Mouse (Mus musculus) neural tube, embryonic 15.5 days (tissue): ENCODE measurements around the gene Idnk. TPM values are rescaled to one million over a fixed set of nuclear protein-coding genes. Genes with fewer than 3 reads are reported as not detected.

ENCODE experiments used
- ATAC-seq: fragments of 200-750 bp; cut with Nextera tagmentation; 2 replicates; pipeline ENCODE4 v1.8.0; 2017; ENCODE audit warnings: mild to moderate bottlenecking, moderate TSS enrichment, moderate library complexity; ENCODE audit not compliant: low FRiP score
- H3K27ac ChIP-seq: fragments of 300-500 bp; sonication (generic); replicated peaks from 2 replicates; pipeline ENCODE4 v1.5.1; 2015; ENCODE audit warnings: mild to moderate bottlenecking, inconsistent platforms
- H3K27me3 ChIP-seq: fragments of 300-500 bp; sonication (generic); replicated peaks from 2 replicates; pipeline ENCODE4 v1.6.1; 2015; ENCODE audit warnings: inconsistent platforms
- H3K36me3 ChIP-seq: fragments of 300-500 bp; sonication (generic); 2 replicates; pipeline ENCODE4 v1.6.1; 2015; ENCODE audit warnings: inconsistent platforms
- H3K4me1 ChIP-seq: fragments of 300-500 bp; sonication (generic); 2 replicates; pipeline ENCODE4 v1.6.1; 2015; ENCODE audit warnings: inconsistent platforms
- H3K4me2 ChIP-seq: fragments of 300-500 bp; sonication (generic); 2 replicates; pipeline ENCODE4 v1.6.1; 2015; ENCODE audit warnings: inconsistent platforms, mild to moderate bottlenecking, moderate library complexity
- H3K4me3 ChIP-seq: fragments of 300-500 bp; sonication (generic); replicated peaks from 2 replicates; pipeline ENCODE4 v1.5.1; 2015; ENCODE audit warnings: mild to moderate bottlenecking, inconsistent platforms
- H3K9ac ChIP-seq: fragments of 300-500 bp; sonication (generic); replicated peaks from 2 replicates; pipeline ENCODE4 v1.6.1; 2015; ENCODE audit warnings: mild to moderate bottlenecking, inconsistent platforms
- H3K9me3 ChIP-seq: fragments of 300-500 bp; sonication (generic); replicated peaks from 2 replicates; pipeline ENCODE4 v1.6.1; 2016; ENCODE audit warnings: inconsistent platforms
- WGBS: fragments of 180-500 bp; shearing (Covaris S2); methylation state at CpG from one replicate; pipeline ENCODE4 v1.1.7; 2015; ENCODE audit warnings: mixed read lengths; 5-methylcytosine and 5-hydroxymethylcytosine counted together
- polyA plus RNA-seq: library from polyadenylated mRNA; unstranded; fragments of >200 nt; fragmentation: Nextera tagmentation; extraction: Ambion mirVana; gene quantifications from 2 replicates; pipeline ENCODE4 v1.2.1, GENCODE M21; 2015

Gene Idnk
- polyA plus RNA-seq, 1 experiment from 2014 or later = 64.6 TPM

DNA sequence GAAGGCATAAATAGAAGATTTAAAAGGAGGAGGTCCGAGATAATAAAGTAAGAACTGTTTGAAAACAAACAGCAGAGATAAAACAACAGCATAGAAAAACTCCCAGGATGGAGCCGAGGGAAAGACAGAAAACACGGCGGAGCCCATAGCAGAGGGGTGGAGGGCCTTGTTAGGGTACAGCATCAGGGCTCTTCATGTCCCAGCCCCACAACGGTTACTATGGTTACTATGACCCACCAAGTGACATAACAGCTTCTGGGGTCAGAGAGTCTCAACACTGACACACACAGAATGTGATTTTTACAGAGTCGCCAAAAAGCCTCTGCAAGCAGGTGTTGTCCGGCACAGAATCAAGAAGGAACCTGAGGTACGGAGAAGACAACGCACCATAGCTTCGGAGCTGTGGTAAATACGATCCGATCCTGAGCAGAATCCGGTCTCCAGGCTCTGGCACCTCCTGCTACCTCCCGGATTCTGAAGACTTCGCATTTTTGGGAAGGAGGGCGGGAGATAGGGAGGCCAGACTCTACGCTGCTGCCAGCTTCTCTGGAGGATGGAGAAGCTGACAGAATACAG lies 9.1 kb upstream of the Idnk start:
- peak overlapping the region; percentile 62 for H3K27ac ChIP-seq
- under 1% methylated on average over 17 of the region's 17 CpGs for WGBS
- ATAC-seq = peak; percentile 93

GRCm38 (mm10) chr13:58149033-58149558 lies 8.4 kb upstream of the Idnk start:
- 23% methylated on average over 5 of the region's 5 CpGs for WGBS

More for the DNA sequence above, 9.1 kb upstream of the Idnk start:
- H3K4me3 ChIP-seq = peak overlapping the region; percentile 41
- peaks cover 13% of the 10 kb centered on the region for H3K4me1 ChIP-seq
- no peaks in the 10 kb centered on the region for H3K36me3 ChIP-seq
- peak overlapping the region; percentile 77 for H3K4me2 ChIP-seq
- no peaks in the 10 kb centered on the region for H3K9me3 ChIP-seq
- no peaks in the 10 kb centered on the region for H3K27me3 ChIP-seq
- peak overlapping the region; percentile 5; the same call in 1 of the 2 replicates for H3K9ac ChIP-seq

GRCm38 (mm10) chr13:58149629-58150028 lies 7.8 kb upstream of the Idnk start:
- 92% methylated on average over 3 of the region's 3 CpGs for WGBS
- Histone ChIP-seq H3K4me3 (no peak overlapping the region), H3K9me3 (no peaks in the 10 kb centered on the region), H3K9ac (no peak overlapping the region), H3K4me1 (peaks cover 13% of the 10 kb centered on the region), H3K4me2 (no peak overlapping the region), H3K27me3 (no peaks in the 10 kb centered on the region), H3K36me3 (no peaks in the 10 kb centered on the region), H3K27ac (no peak overlapping the region)
- ATAC-seq = no peak

More at GRCm38 (mm10) chr13:58149033-58149558, 8.4 kb upstream of the Idnk start:
- Histone ChIP-seq H3K4me1 (peaks cover 13% of the 10 kb centered on the region), H3K4me3 (peak overlapping the region; percentile 41), H3K4me2 (peak overlapping the region; percentile 77), H3K27me3 (no peaks in the 10 kb centered on the region), H3K27ac (peak overlapping the region; percentile 62), H3K36me3 (no peaks in the 10 kb centered on the region), H3K9ac (no peak overlapping the region), H3K9me3 (no peaks in the 10 kb centered on the region)
- peak; percentile 76; the same call in 1 of the 2 replicates for ATAC-seq

GRCm38 (mm10) chr13:58150442-58150841 lies 7.0 kb upstream of the Idnk start:
- H3K9me3 ChIP-seq = no peaks in the 10 kb centered on the region
- H3K36me3 ChIP-seq = no peaks in the 10 kb centered on the region
- peaks cover 13% of the 10 kb centered on the region for H3K4me1 ChIP-seq
- H3K27ac ChIP-seq = no peak overlapping the region
- ATAC-seq = no peak
- no peak overlapping the region for H3K9ac ChIP-seq
- H3K4me2 ChIP-seq = no peak overlapping the region
- WGBS = 87% methylated on average over 11 of the region's 11 CpGs
- no peak overlapping the region for H3K4me3 ChIP-seq
- no peaks in the 10 kb centered on the region for H3K27me3 ChIP-seq

DNA sequence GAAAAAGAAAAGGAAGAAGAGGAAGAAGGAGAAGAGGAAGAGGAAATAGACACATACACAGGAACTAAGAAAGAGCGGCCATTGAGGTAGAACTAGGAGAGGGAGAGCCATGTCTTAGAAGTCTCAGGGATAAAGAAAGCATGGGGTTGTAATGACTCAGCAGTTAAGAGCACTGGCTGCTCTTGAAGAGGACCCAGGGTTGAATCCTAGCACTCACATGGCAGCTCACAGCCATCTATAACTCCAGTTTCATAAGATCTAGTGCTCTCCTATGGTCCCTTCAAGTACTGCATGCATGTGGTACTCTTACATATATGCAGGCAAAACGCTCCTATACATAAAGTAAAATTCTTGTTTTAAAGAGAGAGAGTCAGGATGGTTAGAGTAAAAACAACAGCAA lies 1.4 kb upstream of the Idnk start:
- no peak overlapping the region for H3K27ac ChIP-seq
- H3K27me3 ChIP-seq = no peaks in the 10 kb centered on the region
- peaks cover 3% of the 10 kb centered on the region; the same call in 1 of the 2 replicates for H3K9me3 ChIP-seq
- 92% methylated on average over 2 of the region's 2 CpGs for WGBS
- no peak for ATAC-seq
- H3K4me3 ChIP-seq = no peak overlapping the region
- peaks cover 17% of the 10 kb centered on the region for H3K4me1 ChIP-seq
- H3K4me2 ChIP-seq = no peak overlapping the region
- H3K36me3 ChIP-seq = peaks cover 15% of the 10 kb centered on the region
- H3K9ac ChIP-seq = no peak overlapping the region

GRCm38 (mm10) chr13:58157036-58157435 lies 413 bp upstream of the Idnk start:
- peaks cover 24% of the 10 kb centered on the region for H3K36me3 ChIP-seq
- ATAC-seq = peak; percentile 56
- no peaks in the 10 kb centered on the region for H3K27me3 ChIP-seq
- peaks cover 3% of the 10 kb centered on the region; the same call in 1 of the 2 replicates for H3K9me3 ChIP-seq
- H3K27ac ChIP-seq = peak overlapping the region; percentile 82
- peak overlapping the region; percentile 79 for H3K9ac ChIP-seq
- 20% methylated on average over 8 of the region's 8 CpGs for WGBS
- peak overlapping the region; percentile 95 for H3K4me2 ChIP-seq
- H3K4me3 ChIP-seq = peak overlapping the region; percentile 86
- peaks cover 17% of the 10 kb centered on the region for H3K4me1 ChIP-seq

- H3K4me1 ChIP-seq = peaks cover 17% of the 10 kb centered on the region
- WGBS = 8% methylated on average over 16 of the region's 16 CpGs
- peak; percentile 63 for ATAC-seq
Observed at GRCm38 (mm10) chr13:58158099-58158912, 857 bp downstream of the Idnk start.

GRCm38 (mm10) chr13:58160761-58161160 lies 3.3 kb downstream of the Idnk start:
- peaks cover 43% of the 10 kb centered on the region for H3K36me3 ChIP-seq

More at GRCm38 (mm10) chr13:58158099-58158912, 857 bp downstream of the Idnk start:
- peak overlapping the region; percentile 86 for H3K4me3 ChIP-seq
- H3K4me2 ChIP-seq = peak overlapping the region; percentile 95
- peak overlapping the region; percentile 79 for H3K9ac ChIP-seq
- peaks cover 3% of the 10 kb centered on the region; the same call in 1 of the 2 replicates for H3K9me3 ChIP-seq
- peak overlapping the region; percentile 82 for H3K27ac ChIP-seq
- H3K36me3 ChIP-seq = peaks cover 31% of the 10 kb centered on the region
- H3K27me3 ChIP-seq = no peaks in the 10 kb centered on the region

GRCm38 (mm10) chr13:58163343-58163742 lies 5.9 kb downstream of the Idnk start:
- no peak overlapping the region for H3K4me2 ChIP-seq
- H3K27me3 ChIP-seq = no peaks in the 10 kb centered on the region
- H3K36me3 ChIP-seq = peaks cover 43% of the 10 kb centered on the region
- no peak overlapping the region for H3K9ac ChIP-seq
- WGBS = 97% methylated on average over 12 of the region's 12 CpGs
- peaks cover 3% of the 10 kb centered on the region; the same call in 1 of the 2 replicates for H3K9me3 ChIP-seq
- no peak for ATAC-seq
- peaks cover 11% of the 10 kb centered on the region for H3K4me1 ChIP-seq
- no peak overlapping the region for H3K27ac ChIP-seq
- H3K4me3 ChIP-seq = no peak overlapping the region

More at GRCm38 (mm10) chr13:58160761-58161160, 3.3 kb downstream of the Idnk start:
- no peak for ATAC-seq
- WGBS = 95% methylated on average over 15 of the region's 15 CpGs
- Histone ChIP-seq H3K27me3 (no peaks in the 10 kb centered on the region), H3K4me3 (no peak overlapping the region), H3K4me1 (peaks cover 17% of the 10 kb centered on the region), H3K4me2 (no peak overlapping the region), H3K9ac (no peak overlapping the region), H3K27ac (no peak overlapping the region), H3K9me3 (peaks cover 3% of the 10 kb centered on the region; the same call in 1 of the 2 replicates)

DNA sequence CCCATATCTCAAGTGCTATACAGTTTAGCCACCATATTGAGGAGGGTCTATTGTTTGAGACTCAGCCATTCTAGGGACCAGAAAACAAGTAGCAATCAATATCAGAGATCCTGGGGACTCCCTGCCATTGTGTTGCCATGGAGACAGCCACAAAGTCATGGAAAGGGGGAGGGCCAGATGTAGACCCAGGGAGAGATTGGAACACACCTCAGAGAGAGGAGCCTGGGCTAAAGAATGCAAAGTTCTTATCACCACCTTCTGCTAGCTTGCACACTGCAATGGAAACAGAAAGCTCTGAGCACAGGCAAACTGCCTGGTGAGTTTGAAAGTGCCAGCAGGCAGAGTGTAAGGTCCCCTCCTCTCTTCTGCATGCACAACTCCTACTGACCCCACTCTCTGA lies 10.7 kb downstream of the Idnk start:
- Histone ChIP-seq H3K27ac (no peak overlapping the region), H3K36me3 (peaks cover 23% of the 10 kb centered on the region), H3K4me1 (peaks cover 7% of the 10 kb centered on the region; the same call in 1 of the 2 replicates), H3K9me3 (no peaks in the 10 kb centered on the region), H3K27me3 (no peaks in the 10 kb centered on the region), H3K9ac (no peak overlapping the region), H3K4me3 (no peak overlapping the region), H3K4me2 (no peak overlapping the region)
- ATAC-seq = 0 out of 2 replicates have a peak, but pooled peaks have one; percentile 28

DNA sequence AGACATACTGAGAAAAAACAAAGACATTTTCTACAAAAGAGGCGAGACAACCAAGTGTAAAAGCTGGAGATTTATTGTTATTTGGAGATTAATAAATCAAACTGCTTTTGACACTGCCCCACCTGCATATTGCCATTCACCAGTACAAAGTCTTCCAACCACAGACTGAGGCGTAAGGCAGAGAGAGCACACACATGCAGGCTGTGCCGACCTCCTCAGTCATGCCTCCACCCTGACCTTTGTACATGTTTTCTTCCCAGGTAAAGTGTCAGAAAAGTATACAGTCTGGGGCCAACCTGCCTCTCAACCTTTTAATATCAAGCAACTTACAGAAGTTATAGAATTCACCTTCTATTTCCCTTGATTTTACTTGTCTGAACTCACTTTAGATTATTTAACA lies 18.7 kb downstream of the Idnk start:
- ATAC-seq = no peak
- no peak overlapping the region for H3K9ac ChIP-seq
- H3K9me3 ChIP-seq = no peaks in the 10 kb centered on the region
- no peaks in the 10 kb centered on the region for H3K27me3 ChIP-seq
- H3K4me1 ChIP-seq = no peaks in the 10 kb centered on the region
- no peak overlapping the region for H3K4me2 ChIP-seq
- peaks cover 36% of the 10 kb centered on the region for H3K36me3 ChIP-seq
- H3K27ac ChIP-seq = no peak overlapping the region
- 78% methylated on average over 3 of the region's 3 CpGs for WGBS
- H3K4me3 ChIP-seq = no peak overlapping the region
